Mouse (Mus musculus): Measurements from ENCODE around the gene Tmem87b. TPM values are rescaled to one million over a fixed set of nuclear protein-coding genes. Genes with fewer than 3 reads are reported as not detected.
A peak's percentile ranks its signal among the peaks of the same experiment; 100 is the strongest.

Gene Tmem87b
- total RNA-seq (2022), result 10 to 100 TPM; 18.0 to 20.6 (median 19.3) TPM

GRCm38 (mm10) chr2:128817786-128818681 is at the start of gene Tmem87b:
TSS of gene Tmem87b (plus strand) at chr2:128818118.
- DNase-seq (ENCODE audit: low spot score), result peak; percentile 96

GRCm38 (mm10) chr2:128768545-128769247 is 49.2 kb upstream of the Tmem87b start:
- no peak for DNase-seq (ENCODE audit: low spot score)

- DNase-seq (ENCODE audit: low spot score), result no peak
These were observed 47.4 kb upstream of the Tmem87b start for GRCm38 (mm10) chr2:128770557-128770956.

DNA sequence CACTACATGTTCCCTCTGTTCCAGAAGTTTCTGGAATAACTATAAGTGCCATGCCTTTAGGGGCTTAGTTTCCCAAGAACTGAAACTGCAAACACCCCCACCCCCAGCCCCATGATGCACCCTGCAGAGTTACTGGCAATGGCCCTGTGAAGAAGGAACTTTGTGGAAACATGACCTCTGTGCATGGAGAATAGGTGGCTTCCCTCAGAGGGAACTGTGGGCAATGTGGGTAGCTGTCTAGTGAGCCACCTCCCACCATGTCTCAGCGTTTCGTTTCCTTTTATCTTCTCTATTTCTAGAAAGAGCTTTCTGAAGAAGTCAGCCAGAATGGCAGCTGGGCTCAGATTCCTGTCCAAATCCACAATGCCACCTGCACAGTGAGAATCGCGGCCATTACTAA is 46.9 kb upstream of the Tmem87b start:
- DNase-seq (ENCODE audit: low spot score), result no peak

DNA sequence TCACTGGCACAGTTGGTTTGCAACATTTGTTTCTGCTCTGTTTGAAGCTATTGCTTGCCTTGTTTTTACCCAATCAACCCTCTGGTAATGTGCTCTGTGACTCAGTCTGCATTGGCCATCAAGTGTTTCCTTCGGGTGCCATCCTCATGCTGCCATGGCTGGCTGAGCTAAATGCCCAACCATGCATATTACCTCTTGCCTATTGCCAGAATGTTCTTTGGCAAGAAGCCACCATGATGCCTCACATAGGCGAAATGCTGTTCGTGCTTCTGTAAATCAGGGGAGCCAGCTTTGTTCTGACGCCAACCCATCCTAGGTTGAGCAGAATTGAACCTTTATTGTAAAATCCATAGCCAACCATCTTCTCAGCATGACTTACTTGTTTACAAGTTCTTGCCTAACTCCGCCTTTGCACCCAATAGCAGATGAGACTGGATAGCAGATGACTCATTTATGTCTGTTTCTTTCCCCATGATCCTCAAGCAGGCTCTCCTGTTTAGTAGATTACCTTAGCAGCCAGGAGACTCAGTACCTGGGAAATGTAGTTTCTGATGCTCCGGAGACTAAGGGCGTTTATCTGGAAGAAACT is 46.1 kb upstream of the Tmem87b start:
- DNase-seq (ENCODE audit: low spot score), result no peak

DNA sequence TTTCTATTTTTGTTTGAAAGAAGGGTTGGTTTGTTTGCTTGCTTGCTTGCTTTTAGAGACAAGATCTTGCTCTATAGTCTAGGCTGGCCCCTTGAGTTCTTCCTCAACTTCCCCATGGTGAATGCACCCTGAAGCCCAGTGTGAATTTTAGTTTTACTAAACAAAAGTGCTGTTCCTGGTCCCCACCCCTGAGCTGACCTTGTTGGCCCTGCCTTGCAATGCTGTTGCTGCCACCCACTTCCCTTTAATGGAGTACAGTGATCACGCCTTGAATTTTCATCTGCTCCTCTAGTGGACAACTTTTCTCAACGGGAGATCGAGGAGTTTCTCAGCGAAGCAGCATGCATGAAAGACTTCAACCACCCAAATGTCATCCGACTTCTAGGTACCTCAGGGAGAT is 35.7 kb upstream of the Tmem87b start:
- DNase-seq (ENCODE audit: low spot score), result no peak

DNA sequence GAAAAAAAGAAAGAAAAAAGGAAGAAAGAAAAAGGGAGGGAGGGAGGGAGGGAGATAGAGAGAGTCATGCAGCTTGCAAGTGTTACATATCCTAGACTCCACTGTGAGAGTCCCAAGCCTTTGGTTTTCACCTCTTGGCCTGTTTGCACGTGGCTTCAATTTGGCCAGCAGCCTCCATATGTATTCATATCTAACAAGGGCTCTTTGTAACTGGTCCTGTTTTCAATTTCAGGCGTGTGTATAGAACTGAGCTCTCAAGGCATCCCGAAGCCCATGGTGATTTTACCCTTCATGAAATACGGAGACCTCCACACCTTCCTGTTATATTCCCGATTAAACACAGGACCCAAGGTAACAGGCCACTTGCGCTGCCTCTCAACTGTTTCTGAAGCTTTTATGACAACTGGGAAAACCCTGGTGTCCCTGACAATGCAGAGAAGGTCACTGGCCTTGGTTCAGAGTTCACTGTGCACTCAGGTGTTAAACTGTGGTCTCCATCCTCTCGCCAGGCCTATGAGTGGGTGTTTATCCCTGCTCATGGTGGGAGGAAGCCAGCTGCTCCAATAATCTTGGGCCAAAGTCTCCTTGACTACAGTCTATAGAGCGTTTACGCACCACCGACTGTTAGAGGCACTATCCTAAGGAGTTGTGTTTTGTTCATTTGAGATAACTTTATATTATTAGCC is 34.1 kb upstream of the Tmem87b start:
- DNase-seq (ENCODE audit: low spot score), result no peak

GRCm38 (mm10) chr2:128784814-128785213 is 33.1 kb upstream of the Tmem87b start:
- DNase-seq (ENCODE audit: low spot score), result no peak

DNA sequence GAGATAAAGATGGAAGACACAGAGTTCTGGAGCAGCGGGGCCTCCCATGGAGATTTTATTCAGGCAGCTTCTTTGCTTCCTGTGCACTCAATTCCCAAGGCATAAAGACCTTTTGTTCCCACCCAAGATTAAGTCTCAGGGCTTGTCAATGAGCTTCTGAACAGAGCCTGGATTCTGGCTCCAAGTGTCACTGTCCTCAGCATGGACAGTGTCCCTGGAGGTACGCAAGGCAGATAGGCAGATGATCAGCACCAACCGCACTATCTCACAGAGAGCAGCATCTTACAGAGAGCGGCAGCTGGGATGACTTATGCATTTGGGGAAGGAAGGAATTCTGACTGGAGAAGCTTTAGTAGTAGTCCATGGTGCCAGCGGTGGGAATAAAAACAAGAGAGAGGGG is 31.6 kb upstream of the Tmem87b start:
- no peak for DNase-seq (ENCODE audit: low spot score)

DNA sequence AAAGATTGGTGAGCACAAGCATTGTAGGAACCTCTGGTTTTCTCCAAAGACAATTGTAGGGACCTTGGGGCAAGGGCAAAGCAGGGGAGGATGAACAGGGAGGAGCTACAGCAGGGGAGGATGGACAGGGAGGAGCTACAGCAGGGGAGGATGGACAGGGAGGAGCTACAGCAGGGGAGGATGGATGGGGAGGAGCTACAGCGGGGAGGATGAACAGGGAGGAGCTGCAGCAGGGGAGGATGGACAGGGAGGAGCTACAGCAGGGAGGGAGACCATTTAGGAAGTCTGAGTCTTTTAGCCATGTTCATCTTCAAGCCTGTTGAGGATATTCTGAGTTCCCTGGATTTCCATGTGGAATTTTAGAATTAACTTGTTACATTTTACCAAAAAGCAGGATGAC is 31.1 kb upstream of the Tmem87b start:
- DNase-seq (ENCODE audit: low spot score), result no peak

DNA sequence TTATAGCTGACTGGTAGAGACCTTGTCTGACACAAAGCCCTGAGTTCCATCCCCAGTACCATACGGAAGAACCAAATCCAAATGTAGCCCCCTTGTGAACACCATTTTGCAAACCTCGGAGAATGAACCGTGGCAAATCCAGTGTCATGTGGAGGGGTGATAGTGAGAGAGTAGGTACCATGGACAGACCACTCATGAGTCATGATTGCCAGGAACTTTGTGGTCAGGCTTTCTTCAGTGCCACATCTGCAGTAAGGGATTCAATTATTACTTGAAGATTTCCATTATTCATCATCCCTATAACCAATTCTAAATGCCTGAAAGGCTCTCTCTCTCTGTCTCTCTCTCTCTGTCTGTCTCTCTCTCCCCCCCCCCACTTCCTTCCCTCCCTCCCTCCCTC is 30.1 kb upstream of the Tmem87b start:
- DNase-seq (ENCODE audit: low spot score), result no peak

DNA sequence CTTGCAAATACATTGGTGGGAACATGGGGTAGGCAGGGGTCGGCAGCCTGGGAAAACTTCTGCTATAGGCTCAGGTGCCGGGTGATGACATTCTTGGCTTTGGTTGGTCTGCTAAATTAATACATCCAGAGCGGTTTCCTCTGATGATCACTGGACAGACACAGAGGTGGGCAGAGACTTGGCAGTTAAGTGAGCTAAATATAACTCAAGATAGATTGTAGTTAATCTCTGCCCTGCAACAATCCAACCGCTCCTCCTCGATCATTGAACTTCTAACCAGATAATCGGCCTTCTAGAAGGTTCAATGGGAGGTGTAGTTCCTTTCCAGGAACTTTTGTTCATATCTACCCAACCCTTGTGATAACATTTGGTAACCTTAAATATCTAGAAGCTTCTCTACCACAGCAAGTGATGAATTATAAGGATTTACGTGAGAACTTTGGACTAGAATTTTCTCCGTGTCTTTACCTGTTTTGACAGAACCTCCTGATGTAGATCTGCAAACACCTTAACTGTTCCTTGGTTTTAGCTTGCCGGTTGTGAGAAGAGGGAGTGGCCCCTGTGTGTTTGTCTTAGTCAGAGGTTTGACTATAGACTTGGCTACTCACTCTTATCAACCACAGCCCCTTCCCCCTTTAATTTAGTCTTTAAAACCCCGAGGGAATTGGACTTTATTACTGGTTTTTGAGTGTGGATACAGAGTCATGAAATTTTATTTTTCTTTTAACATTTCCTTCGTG is 26.9 kb upstream of the Tmem87b start:
- DNase-seq (ENCODE audit: low spot score), result no peak

DNA sequence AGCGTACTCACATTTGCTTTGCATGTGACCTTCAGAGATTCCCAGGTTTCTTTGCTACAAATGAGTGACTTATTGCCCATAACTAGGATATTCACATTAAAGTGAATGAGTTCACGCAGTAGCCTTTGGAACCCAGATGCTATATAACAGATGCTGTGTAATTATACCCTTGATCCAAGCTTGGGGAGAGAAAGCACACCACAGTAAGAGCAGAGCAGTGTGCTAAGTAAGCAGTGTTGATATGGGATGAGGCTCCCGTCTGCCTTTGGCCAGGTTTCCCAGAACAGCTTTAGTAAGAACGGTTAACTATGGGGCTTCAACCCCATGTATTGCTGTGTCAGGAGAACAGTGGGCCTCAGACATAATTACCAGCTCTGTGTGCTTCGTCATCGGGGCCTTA is 24.0 kb upstream of the Tmem87b start:
- no peak for DNase-seq (ENCODE audit: low spot score)

GRCm38 (mm10) chr2:128796463-128796862 is 21.5 kb upstream of the Tmem87b start:
- DNase-seq (ENCODE audit: low spot score), result peak; percentile 34

- no peak for DNase-seq (ENCODE audit: low spot score)
These were observed 14.5 kb upstream of the Tmem87b start for GRCm38 (mm10) chr2:128803441-128803840.

DNA sequence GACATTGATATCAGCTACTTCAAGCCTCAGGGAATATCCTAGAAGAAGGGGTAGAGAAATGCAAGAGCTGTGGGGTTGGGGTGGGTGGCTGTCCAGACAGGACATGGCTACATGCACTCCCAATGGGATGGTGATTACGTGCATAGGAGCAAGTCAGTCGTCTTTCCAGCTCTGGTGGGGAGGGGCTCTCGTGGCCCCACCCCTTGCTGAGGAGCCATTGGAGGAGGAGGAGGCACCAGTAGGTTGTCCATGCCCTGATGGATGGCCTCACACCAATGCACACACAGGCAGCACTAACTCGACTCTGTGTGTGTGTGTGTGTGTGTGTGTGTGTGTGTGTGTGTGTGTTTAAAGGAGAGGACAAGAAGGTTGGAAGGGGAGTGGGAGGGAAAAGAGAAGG is 12.6 kb upstream of the Tmem87b start:
- no peak for DNase-seq (ENCODE audit: low spot score)

- DNase-seq (ENCODE audit: low spot score), result peak; percentile 46
These were observed 11.4 kb upstream of the Tmem87b start for GRCm38 (mm10) chr2:128806561-128806960.

- no peak for DNase-seq (ENCODE audit: low spot score)
These were observed 5.2 kb upstream of the Tmem87b start for GRCm38 (mm10) chr2:128812761-128813160.

GRCm38 (mm10) chr2:128816311-128816710 is 1.6 kb upstream of the Tmem87b start:
- no peak for DNase-seq (ENCODE audit: low spot score)

GRCm38 (mm10) chr2:128816916-128817315 is 1.0 kb upstream of the Tmem87b start:
- DNase-seq (ENCODE audit: low spot score), result no peak

DNA sequence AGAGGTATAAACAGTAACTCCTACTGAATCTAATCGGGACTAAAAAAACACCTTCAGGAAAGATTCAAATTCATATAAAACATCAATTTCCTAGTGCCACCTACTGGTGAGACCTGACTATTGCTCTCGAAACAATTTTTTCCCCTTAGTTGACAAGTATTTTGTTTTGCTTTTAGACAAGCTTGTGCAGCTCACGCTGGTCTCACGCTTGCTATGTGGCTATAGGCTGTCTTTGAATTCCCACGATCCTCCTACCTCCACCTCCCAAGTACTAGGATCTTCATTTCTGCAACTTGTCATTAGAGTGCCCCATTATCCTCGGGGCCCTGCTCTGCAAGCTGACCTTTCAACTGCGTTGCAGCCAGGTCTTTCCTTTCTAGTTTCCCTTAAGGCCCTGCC is 532 bp upstream of the Tmem87b start:
- DNase-seq (ENCODE audit: low spot score), result peak; percentile 85

Data from heart, adult 8-10 months (tissue).